Mouse (Mus musculus) frontal cortex, postnatal 14 days (tissue): Measurements from ENCODE around the gene Fbxo4.

ENCODE experiments used
- DNase-seq, 2 experiments: peaks; one replicate each; pipeline ENCODE4 v3.0.0; 2022; ENCODE audit warnings: low spot score in 2 of 2

Gene Fbxo4

DNA sequence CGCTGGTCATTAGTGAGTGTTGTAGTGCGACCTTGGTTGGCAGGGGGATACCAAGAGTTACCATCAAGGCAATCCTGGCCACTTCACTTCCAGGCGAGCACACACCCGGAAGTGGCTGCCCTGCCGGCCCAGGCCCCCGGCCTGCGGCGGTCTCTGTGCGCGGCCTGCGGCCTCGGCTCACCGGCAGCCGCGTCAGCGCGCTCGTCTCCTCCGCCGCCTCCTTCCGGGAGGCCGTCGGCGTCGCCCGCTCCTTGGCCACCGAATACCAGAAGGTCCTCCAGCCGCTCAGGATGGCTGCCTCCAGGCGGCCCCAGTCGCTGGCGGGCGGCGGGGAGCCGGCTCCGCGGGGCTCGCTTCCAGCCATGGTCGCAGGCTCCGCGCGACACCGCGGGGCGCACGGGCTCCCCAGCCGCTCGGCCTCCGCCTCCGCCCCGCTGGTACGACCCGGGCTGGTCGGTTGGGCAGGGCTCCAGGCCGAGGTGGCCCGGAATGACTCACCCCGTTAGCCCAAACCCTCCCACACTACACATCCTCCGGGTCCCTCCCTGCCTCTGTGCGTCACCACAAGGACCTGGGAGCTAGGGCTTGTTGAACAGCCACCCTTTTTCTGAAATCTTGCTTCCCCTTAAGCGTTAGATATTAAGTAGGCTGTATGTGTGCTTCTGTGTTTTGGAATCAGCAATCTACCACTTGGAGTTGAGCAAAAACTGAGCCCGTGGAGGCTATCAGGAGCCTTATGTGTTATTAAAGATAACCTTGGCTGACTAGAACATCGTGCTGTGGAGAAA is at the start of gene Fbxo4:
TSS of gene Fbxo4 (minus strand) at position 513 of the 788 bp plus-strand sequence.
- DNase-seq, result peak; percentile 61 to 65

DNA sequence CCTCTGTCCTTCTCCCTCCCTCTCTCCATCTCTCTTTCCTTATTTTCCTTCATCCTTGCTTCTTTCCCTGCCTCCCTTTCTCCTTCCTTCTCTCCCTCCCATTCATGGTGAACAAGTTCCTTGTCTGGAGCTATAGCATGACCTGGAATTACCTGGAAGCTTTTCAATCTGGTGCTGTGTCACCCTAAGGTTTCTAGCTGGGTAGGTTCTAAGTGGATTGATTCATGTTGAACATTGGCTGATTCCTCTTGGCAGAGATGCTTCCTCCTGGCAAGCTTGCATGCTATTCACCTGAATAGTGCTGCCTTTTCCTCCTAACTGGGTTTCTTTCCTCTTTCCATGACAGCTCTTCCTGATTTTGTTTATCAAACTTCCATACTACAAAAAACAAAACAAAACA is 49.6 kb upstream of the Fbxo4 start:
- DNase-seq, result no peak

DNA sequence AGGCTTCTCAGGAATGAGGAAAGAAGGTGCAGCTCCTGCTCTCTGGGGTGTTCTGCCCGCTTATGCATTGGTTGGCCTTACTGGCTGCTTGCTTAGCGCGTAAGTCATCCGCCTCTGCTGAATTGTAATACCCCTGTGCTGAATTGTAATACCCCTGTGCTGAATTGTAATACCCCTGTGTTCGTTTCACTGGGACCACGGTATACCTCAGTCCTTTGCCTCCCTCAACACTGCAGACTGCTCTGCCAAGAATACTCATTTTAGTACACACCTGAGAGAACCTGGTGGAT is 49.0 kb upstream of the Fbxo4 start:
- no peak for DNase-seq

DNA sequence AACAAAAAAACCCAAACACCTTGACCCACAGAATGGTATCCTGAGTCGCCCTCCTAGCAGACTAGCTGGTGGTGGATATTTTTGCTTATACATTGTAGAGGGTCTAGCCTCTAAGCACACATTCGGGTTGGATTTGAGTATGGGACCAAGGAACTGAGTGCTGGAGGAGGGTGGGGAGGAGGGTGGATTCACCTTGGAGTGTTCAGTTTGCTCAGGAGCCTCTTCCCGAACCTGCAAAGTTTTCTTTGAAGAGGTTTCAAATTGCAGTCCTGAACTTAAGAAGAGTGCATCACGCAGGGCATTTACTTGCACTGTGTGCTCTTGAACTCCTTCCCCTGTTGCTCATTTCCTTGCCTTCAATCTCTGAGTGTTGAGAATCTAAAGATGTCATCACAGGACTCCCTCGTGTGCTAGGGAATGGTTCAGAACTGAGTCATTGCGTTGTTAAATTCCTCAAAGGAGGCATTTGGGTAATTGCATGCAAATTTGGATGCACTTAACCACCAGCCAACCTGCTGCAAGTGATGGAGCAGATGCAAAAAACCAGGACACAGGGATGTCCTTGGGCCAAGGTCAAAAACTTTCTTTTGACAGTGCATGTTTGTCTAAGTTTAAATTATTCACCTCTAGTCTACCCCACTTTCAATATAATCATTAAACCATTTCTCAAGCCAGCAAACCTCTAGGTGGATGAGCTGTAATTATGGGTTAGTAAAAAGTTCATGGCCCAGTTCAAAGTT is 48.5 kb upstream of the Fbxo4 start:
- DNase-seq, result no peak

DNA sequence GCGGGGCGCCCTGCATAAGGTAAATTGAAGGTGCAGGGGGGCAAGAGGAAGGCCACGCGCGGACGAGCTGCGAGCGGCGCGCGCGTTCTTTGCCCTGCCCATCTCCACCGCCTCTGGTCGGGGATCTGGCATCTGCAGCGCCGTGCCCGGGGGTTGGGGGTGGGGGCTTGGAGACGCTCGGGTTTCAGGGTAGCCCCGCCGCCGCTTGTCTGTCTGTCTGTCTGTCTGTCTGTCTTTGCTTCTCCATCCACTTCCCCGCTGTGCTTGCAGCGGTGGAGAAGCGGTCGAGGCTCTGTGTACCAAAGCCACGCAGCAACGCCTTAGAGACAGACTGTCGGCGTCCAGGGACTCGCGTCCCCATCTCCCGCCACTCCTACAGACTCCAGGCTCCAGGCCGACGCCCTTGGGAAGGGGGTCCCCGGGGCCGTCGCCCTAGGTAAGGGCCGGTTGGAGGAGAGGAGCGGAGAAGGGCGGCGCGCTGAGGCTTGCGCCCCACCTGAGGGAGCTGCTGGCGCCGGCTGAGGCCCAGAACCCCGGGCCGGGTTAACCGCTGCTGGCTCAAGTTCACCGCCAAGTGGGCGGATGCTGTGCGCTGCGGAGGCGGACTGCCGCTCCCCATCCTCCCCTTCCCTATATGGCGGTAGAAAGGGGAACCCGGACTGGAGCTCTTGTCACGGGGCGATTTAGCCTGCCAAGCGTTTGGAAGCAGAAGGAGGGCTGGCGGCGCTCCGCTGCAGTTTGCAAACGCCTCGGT is 47.6 kb upstream of the Fbxo4 start:
- peak; percentile 73 to 79 for DNase-seq

DNA sequence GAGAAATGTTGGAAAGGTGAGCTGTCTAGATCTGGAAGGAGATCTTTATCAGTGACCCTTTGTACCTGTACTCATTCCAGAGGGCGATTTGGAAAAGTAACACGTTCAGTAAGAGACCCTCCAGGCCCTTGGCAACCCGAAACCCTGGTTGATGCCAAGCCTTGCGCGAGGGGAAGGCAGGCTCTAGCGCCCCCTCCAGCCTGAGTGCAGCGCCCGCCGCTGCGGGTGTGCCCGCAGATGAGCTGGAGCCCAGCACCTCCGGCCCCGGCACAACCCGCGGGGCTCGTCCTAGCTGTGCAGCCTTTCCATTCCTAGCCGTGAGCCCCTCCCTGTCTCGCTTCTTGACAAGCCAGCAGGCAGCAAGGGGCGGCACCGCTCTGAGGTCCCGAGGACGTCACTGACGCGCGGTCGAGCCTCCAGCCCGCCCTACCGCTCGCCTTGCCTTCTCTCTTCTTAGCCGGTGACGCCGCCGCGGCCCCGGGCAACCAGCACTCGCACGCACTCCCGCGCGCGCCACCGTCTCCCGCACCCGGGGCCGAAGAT is 46.9 kb upstream of the Fbxo4 start, which contains the start of gene Oxct1:
TSS of gene Oxct1 (plus strand) at position 153 of the 543 bp plus-strand sequence.
- peak; percentile 90 for DNase-seq

DNA sequence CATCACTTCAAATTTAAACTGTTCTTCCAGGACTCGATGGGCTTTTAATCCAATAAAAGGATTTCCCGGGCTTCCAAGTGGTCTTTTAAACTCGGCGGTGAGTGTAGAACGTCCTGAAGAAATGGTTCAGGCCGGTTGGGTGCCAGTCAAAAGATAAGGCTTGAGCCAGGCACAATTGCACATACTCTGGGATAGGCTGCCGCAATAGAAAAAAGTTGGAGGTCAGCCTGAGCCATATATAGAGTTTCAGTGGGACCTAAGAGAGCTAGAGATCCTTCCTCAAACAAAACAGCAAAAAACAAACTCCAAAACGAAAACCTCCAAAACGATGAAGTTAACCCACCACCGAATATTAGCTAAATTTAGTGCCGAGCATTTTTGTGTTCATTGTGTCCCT is 46.1 kb upstream of the Fbxo4 start:
- DNase-seq, result no peak

DNA sequence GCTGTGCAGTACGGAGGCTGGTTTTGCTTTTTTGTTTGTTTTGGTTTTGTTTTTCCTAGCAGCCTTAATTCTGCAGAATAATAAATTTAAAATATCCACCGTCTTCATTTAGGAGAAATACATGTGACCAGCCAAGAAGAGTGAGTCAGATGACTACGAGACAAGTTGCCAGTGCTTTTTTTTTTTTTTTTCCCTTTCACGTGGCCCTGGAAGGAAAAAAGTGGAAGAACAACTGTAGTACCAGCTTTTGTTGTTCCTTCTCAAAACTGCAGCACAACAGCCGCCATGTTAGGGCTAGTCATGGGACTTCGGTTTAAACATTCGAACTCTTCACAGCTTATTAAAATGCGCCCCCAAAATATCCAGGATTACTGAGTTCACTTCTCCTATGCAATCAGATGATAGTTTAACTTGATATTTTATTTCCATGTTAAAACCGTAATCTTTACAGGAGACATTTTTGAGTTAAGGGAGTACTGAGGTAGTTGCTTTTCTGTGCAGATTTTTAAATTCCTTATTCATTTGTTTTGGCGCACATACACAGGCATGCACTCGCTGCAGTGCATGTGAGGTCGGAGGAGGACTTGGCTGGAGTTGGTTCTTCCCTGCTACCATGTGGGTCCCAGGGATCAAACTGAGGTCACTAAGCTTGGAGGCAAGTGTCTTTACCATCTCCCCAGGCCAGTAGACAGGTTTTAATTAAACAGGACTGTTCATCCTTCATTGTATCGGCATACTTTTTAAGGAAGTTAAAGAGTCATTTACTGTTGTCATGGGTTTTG is 45.5 kb upstream of the Fbxo4 start:
- no peak for DNase-seq

DNA sequence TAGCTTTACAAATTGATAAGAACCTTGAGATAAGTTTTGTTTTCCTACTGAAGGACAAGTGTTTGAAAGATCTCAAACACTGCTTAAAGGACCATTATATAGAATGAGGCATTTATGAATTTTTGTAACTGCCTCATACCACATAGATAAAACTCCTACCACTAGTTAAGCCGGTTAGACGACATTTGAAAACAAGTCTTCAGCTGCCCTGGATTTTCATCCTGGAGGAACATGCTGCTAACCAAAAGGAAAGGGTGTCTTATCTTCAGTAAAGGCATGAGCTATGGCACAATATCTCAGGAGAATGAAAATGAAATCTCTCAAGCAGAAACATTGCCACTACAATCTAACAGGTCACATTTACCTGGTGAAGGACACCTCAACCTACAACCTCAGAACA is 44.4 kb upstream of the Fbxo4 start:
- DNase-seq, result no peak

DNA sequence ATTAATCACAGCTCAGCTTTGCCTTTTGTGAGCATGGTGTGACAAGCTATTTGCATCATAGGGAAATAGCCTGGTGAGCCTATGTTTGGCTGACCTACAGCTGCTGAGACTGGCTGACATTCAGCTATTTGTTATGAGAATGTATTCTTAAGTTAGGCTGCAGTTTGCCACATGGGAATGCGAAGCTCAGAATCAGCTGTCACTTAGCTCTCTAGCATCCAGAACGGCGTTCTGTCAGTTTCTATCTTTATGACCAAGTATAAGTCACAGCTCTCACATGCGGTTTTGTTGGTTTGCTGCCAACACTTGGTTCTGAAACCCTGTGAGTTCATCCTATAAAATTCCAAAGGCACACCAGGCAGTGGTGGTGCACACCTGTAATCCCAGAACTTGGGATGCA is 41.3 kb upstream of the Fbxo4 start:
- DNase-seq, result no peak

DNA sequence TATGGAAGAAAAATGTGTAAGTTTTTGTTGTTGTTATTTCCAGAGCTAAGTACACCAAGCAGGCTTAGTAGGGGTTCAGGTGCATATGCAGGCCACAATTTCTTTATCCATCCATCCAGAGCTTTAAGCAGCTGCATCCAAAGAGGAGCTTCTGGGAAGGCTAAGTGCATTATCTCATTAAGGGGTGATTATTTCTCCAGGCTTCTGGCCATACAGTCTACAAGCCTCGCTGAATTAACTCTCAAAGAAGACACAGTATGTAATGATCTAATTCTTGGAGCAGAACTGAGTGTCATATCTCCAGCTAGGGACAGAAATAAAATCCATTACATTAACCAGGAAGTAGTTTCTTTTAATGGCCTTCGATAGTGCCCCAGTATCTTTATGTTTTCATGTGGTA is 34.5 kb upstream of the Fbxo4 start:
- no peak for DNase-seq

DNA sequence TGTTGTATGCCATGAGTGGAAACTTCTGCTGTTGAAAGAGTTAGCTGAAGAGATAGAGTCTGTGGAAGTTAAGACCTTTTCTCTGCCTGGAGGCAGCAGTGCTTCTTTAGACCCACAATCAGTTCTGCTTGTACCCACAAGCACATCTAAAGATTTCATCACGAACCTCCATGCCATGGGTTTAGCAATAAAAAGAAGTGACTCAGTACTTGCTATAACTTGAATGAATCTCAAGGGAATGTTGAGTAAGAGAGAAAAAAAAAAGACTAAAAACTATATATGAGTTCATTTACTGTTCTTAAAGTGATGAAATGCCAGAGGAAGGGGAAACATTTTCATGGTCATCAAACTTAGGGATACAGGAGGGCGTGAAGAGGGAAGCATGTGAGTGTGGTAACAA is 21.2 kb upstream of the Fbxo4 start:
- DNase-seq, result no peak

DNA sequence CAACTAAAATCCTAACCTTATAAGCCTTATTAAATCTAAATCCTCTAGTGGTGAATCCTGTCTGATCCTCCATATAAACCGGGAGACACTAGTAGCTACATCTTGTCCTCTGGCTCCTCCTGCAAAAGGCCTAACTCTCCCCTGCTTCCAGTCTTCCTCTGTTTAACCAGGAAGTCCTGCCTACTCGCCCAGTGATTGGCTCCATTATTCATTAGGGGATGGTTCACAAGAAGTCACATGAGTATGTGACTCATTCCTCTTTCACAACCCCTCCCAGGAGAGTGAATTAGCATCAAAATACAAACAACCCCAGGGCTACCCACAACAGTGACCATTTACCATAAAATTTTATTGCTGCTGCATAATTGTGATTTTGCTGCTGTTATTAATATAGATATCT is 19.8 kb upstream of the Fbxo4 start:
- DNase-seq, result no peak

DNA sequence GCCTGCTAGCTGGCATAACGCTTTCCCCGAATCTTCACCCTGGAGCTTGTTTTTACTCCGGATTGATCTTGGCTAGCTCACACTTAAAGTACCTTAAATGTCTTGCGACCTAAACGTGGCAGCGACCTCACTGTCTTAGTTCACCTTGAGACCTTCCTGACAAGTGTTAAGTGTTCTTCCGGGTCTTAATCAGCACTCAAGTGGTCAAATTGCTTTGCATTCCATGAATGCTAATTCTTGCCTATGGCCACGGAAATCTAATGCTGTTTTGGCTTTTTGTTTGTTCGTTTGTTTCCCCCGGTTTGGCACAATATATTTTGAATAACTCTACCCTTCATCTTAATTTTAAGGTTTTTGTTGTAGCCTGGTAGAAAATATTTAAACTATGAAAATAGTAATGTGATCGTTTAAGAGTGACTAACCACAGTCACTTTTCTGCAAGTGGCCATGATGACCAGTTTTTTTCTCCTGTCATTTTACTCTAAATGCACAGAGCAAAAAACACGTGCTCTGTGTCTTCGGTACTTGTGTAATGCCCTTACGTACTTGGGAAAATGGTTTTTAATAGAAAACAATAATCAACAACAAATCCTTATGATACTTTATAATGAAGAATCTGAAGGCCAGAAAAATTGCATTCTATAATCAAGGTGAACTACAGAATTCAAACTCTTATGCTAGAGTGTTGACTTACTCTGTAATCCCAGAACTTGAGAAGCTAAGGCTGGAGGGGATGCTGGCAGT is 17.1 kb upstream of the Fbxo4 start:
- no peak for DNase-seq

DNA sequence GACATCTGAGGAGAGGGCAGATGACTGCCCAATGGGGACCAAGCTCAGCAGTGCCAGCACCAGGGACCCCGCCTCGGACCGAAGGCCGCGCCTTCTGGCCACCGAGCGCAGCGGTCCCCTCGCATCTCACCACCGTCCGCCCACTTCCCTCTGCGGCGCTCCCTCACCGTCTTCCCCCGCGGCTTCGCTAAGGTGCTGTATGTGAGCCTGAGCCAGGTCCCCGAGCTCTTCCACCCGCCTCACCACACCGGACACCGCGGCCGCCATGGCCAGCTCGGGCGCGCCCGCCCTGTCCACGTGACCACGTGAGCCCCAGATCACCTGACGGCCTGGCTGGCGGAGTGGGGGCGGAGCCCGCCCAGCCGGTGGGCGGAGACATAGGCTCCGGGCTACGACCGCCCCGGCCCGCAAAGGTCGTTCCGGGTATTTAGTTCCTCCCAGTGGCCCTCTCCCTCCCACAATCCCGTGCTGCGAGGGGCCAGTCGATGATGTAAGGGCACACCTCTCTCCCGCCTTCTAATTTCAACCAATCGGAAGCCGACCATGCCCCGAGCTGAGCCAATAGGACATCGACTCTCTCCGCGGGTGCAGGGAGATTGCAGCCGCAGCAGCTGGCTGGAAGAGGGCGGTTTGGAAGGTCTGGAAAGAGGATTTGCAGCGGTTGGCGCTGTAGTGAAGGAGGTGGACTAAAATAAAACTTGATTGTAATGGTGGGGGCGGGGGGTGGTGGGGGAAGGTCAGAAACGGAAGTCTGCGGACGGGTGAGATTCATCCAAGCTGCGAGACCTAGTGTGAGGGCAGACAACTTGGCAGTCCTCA is 16.3 kb upstream of the Fbxo4 start, which contains the start of gene AW549877:
TSS of gene AW549877 (minus strand) at position 297 of the 819 bp plus-strand sequence.
- peak; percentile 94 to 98 for DNase-seq

DNA sequence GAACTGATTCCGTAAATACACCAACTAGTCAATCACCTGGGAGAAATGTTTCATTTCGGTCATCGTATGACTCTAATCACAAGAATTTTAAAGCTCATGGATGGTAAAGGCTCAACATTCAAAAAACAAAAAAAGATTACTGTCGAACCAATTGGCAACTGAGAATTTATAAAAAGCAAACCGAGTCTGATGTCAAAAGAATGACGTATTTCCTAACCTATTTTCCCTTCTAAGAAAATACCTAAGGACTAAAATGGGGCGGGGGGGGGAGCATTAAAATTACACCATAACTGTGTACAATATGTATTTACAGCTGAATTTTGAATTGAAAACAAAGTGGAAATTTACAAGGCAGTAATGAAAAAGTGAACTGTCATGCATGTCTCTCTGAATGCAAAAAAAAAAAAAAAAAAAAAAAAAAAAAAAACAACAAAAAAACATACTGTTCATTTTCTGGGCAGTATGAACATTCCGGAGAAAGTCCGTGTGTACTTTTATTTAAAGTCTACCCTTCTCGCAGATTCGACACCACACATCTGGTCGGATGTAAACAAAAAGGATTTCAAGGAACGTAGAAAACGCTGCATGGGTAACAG is 15.6 kb upstream of the Fbxo4 start:
- DNase-seq, result no peak

DNA sequence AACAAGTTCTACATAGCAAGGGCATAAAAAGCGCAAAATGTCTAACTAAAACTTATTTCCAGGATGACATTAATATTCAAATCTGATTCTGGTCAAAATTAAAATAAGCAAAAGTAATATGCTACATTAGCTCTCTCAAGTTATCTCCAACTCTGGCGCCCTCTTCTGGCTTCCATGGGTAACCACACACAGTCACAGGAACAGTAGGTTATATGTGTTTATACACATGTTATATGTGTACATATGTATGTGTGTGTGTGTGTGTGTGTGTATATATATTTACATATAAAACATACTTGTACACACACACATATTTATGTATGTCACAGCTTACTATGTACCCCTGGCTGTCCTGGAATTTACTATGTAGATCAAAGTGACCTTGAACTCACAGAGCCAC is 8.6 kb upstream of the Fbxo4 start:
- DNase-seq, result no peak

DNA sequence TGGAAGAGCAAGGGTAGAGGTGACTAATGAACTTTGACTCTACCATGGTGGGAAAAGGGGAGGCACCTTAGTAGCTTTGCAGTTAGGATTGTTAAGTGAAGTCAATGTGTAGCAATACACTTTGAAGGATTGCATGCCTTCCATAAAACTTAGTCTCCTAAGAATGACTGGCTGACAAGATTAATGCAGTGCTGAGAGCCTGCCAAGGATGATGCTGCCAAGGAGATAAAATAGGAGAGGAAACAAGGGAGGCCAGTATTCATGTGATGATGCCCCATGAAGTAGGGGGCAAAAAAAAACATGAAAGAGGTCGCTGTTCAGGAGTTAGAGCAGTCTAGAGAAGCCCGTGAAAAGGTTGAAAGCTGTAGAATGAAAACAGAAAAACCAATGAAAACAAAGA is 5.5 kb upstream of the Fbxo4 start:
- no peak for DNase-seq

DNA sequence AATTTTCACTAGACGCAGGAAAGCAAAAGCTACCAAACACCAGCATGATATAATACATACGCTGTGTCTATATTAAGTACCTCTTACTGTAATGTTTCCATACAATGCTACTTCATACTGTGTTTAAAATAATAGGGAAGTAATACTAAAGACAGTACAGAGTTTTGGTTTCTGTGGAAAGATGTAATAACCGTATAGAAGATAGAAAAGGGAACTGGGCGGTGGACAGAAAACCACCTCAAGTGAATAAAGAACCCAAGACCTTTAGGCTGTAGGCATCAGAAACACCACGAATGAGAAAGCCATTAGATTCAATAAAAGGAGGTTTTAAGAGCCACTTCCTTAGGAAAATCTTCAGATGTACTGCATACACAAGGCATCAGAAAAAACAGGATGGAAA is 3.4 kb upstream of the Fbxo4 start:
- no peak for DNase-seq

DNA sequence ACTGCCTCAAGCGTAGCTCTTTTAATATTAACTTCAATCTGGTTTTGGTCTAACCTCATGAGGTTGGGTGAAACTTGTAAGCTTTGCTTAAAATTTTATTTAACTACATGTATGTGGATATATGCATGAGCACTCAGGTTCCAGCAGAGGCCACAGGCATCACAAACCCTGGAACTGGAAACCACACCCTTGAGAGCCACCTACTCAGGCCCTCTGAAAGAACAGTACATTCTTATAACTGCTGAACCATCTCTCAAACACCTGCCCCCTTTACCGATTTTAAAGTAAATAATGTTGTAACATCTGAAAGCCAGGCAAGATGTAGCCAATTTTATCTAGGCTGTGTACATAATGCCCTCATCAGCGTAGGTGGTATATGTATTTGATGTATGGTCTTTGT is 498 bp upstream of the Fbxo4 start:
- no peak for DNase-seq
